Mouse (Mus musculus) adrenal gland, adult (tissue): ENCODE data around the gene Usp1.
"Not testable (repeated sequence)": the region's sequence is repeated elsewhere in the genome, so short reads cannot be mapped to it uniquely, and the experiment has no call there.

Experiments
- DNase-seq, 2 experiments: peaks; one replicate each; pipeline ENCODE4 v3.0.0; 2022 to 2023; ENCODE audit warnings: low spot score in 1 of 2; ENCODE audit not compliant: inconsistent age in 2 of 2

Gene Usp1

DNA sequence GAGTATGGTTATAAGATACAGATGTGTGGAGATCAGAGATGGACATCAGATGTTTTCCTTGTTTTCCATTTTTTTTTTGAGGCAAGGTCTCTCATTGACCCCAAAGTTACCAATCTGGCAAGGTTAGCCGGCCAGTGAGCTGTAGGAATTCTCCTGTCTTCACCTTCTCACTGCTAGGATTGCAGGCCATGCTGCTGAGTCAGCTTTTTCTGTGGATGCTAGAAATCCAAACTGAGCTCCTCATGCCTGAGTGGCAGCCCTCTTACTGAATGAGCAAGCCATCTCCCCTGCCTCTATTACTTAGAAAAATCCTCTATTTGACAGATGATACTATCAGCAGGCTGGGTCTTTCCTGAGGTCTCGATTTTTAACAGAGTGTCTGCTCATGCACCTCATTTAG is 55.1 kb downstream of the Usp1 start:
- DNase-seq, result no peak

GRCm38 (mm10) chr4:98979976-98980375 is 56.4 kb downstream of the Usp1 start:
- DNase-seq, result not testable (repeated sequence)

GRCm38 (mm10) chr4:98984701-98985100 is 61.1 kb downstream of the Usp1 start:
- DNase-seq, result no peak
